Mouse (Mus musculus): ENCODE measurements around the gene Ubald1.

The Ubald1 gene

DNA sequence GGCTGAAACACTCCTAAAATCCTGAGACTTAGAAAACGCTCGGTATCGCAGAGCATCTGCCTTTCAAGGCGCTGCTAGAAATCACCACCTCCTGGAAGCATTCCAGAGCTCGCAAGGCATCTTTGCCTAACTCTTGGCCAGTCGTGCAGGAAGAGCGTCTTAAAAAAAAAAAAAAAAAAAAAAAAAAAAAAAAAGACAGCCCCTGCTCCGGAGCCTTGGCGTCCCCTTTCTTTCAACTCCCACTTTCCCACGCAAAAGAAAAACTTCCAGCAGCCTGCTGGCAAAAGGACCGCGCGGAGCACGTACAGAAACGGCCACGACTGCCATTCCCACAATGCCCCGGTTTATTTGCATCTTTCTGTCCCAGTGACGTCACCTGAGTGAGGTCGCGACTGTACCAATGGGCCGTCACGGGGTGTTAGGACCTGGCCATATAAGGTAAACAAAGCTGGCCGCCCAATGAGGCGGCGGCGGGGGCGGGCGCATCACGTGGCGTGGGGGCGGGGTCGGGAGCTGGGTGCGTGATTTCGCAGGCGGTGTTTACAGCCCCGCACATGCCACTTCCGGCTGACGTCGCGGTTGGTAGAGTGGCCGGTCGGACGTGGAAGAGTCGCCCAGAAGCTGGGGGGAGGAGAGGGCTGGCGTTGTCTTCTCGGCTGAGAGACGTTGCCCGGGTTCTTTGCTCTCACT, at the start of gene Ubald1:
Ubald1 (minus strand) TSS at position 180 of the 690 bp plus-strand sequence.
- peak; percentile 99 for DNase-seq

DNA sequence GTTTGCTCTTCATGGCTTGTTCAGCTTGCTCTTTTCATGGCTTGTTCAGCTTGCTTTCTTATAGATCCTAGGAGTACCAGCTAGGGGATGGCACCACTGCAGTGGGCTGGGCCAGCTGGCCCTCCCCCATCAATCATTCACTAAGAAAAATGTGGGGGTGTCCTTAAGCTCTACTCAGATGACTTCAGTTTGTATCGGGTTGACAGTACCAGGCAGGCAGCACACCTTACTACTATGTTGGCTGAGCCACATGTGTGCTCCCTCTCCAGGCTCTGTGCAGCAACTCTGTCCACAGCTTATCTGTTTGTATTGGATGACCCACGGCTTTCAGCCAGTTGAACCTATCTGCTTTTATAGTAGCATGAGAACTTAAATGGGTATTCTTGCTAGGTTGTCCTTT, 48.4 kb upstream of the Ubald1 start:
- no peak for DNase-seq

DNA sequence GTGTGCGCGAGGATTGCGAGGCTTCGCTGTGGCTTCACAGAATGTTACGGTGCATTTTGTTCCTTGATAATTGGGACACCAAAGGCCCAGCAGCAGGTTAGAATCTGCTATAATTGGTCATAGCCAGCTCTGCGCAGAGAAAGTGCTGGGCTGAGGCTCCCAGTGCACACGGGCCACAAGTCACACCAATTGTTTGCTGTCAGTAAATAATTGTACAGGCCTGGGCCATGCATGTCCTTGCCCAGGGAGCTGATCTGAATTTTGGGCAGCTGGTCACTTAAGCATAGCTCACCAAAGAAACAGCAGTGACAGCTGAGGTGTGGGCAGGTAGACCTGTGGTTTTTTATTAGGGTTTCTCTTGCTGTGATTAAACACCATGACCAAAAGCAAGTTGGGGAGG, 47.9 kb upstream of the Ubald1 start:
- no peak for DNase-seq

DNA sequence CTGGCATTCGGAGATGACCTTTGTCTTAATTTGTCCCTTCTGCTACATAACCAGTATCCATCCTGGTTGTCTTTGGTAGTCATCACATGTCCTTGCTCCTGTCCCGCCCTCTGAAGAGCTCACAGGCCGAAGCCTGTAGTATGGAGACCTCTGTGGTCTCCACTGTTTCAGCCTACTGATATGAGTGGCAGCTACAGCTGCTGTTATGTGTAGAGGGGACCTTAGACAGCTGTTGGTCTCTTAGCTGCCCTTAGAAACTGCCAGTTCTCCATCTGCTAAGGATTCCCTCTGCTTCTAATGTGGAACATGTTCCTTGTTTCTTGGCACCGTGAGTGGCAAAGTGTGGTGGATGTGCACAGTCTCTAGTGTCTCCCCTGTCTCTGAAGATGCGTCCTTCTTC, 43.9 kb upstream of the Ubald1 start:
- no peak for DNase-seq

DNA sequence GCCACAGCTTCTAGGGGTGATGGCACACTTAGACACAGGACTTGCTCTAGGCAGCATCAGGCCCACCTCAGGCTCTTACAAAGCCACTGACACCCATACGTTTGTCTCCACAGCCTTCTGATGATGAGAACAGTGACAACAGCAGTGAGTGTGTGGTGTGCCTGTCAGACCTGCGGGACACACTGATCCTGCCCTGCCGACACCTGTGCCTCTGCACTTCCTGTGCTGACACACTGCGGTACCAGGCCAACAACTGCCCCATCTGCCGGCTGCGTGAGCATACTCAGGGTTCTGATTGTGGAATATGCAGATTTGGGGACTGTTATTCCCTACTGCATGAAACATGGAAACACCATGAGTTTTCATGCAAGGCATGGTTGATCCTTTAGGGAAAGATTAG, 42.4 kb upstream of the Ubald1 start:
- DNase-seq: no peak

- DNase-seq: no peak
These were observed 40.4 kb upstream of the Ubald1 start for GRCm38 (mm10) chr16:4920556-4920955.

DNA sequence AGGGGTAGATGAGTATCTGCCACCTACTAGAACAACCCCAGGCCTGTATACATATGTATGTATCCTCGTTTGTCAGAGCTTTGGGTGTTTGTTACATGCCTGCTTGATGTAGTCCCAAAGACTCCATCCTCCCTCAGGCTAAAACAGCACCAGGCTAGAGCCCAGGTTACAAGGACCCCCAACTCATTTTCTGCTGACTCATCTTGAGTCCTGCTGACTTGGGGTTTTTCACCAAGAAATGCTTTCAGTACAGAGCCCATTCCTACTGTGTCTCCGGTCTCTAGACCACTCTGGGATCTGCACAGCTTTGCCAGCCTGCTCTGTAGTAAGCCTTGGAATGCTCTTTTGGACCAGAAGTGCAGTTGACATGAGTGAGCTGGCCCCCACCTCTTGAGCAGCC, 36.5 kb upstream of the Ubald1 start:
- no peak for DNase-seq

- DNase-seq: no peak
These were observed 35.8 kb upstream of the Ubald1 start for GRCm38 (mm10) chr16:4915931-4916330.

DNA sequence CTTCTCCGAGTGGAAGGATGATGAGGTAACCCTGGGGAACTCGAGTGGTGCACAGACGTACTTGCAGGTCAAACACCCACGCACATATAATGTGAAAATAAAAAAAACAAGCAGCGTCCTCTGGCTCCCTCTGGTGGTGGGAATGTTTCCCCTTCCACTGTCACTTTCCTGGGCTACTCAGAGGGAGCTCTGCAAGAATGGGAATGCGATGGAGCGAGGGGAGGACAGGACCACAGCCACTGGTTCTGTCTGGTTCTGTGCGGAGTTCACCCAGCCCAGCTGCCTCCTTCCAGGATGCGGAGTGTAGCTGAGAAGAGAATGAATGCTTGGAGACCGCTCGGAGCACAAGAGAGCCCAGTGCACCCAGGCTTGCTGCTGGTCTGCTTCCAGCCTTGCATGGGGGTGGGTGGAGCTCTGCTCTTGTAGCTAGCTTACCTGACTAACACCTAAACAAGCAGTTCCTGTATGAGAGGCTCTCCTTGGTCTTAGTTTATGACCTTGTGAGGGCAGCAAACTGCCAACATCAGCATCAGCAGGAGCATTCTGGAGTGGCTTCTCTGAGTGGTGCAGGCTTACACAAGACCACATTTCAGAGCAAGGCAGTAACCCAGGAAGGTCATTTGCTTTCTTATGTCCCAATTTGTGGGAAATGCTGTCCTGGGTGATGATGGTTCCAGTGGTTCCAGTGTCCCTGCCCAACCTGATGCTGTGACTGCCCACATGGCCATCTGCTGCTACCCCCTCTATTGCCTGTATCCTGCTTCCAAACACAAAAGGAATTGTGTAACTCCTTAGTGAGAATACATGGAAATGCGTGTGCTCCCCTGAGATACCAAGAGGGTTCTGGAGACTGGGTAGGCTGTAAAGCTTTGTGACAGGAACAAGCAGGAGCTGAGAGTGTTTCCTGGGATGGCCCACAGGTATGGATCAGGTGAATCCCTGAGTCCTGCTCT, 33.9 kb upstream of the Ubald1 start:
- peak; percentile 84 for DNase-seq

DNA sequence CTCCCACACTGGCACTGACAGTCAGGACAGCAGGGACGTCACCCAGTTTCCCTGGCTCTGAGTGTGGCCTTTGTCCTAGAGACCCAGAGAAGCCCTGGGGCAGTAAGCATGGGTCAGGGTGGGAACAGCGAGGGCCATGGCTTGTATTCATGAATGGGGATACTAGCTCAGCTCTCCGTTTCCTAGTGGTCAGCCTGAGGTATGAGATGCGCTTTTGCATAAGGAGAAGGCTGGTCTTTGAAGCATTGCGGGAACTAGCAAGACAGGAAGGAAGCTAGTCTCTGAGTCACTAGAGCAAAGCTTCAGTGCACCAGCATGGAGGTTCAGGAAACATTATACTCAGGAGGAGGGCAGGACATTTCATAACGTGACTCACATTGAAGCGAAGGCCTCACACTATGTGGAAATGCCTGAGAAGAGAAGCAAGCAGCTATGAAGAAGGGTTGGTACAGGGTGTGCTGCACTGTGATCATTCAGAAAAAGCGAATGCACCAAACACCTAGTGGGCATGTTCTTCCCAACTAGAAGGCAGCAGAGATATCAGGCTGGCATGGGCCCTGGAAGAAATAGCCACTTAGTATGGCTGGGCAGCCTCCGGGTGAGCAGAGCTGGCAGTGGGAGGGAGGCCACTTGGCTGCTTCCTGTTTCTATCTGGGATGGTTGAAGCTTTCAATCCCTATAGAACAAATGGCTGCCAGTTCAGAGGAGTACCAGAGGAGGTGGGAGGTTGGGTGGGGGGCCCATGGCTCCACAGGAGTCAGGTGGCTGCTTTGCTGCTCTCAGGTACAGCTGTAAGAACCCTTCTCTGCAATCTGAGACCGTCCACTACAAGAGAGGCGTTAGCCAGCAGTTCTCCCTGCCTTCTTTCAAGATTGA, 33.0 kb upstream of the Ubald1 start:
- DNase-seq: no peak

DNA sequence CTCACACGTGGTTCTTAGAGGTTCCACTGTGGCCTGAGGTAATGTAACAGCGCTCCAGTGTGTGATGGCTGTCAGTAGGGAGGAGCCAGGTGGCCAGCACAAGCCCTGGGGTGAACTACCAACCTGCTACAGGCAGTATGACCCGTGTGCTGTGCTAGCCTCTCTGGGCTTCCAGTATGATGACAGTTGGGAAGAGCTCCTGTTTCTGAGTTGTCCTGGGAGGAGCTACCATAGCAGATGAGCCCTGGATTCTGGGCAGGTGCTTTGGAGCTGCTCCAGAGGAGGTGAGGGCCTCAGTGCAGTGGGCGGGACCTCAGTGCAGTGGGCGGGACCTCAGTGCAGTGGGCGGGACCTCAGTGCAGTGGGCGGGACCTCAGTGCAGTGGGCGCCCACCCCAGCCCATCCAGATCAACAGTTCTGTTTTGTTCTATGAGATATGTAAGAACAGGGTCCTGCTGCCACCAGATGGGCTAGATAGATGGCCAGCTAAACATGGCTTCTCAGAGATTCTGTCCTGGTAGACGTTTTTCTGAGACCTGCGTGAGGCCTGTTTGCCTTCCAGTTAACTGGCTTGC, 32.0 kb upstream of the Ubald1 start:
- no peak for DNase-seq

DNA sequence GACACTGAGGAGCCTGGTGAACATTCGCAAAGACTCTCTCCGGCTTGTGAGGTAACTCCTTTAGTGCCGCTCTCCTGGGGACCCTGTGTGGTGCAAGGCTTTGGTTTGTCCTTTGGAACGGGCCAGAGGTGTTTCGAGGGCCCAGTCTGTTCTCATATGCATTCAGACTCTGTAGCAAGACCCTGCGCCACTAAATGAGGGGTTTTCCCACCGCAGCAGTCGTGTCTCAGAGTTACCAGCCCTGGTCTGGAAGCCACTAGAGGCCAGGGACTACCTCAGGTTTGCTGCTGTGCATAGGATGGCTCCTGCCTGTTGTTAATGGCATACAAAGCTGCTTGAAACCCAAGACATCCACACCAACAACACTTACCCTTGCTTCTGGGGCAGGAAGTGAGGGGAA, 30.6 kb upstream of the Ubald1 start:
- no peak for DNase-seq

DNA sequence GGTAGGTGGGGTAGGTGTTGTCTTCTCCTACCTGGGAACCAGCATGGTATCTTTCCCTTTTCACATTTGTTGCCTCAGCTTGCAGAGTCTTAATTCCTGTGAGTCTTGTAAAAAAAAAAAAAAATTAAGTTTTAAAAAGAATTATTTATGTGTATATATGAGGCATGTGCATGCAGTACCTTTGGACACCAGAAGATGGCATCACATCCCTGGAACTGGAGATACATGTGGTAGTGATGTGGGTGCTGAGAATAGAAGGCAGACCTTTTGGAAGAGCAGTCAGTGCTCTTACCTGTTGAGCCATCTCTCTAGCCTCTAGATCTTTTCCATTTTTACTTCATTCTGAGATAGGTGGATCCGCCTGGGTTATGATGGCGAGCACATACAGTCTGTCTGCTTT, 29.6 kb upstream of the Ubald1 start:
- DNase-seq: no peak

DNA sequence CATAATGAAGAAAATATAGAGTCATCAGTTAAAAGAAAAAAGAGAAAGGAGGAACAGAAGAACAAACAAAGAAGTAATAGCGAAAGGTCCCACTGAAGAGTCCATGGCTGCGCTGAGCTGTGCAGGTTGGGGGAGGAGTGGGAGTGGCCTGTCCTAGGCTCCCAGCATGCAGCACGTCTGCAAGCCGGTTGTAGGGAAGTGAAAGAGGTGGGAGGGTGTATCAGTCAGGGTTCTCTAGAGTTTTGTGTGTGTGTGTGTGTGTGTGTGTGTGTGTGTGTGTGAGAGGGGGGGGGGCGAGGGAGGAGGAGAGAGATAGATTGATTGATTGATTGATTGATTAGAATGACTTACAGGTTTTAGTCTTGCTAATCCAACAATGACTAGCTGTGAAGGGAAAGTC, 27.9 kb upstream of the Ubald1 start:
- DNase-seq: no peak

DNA sequence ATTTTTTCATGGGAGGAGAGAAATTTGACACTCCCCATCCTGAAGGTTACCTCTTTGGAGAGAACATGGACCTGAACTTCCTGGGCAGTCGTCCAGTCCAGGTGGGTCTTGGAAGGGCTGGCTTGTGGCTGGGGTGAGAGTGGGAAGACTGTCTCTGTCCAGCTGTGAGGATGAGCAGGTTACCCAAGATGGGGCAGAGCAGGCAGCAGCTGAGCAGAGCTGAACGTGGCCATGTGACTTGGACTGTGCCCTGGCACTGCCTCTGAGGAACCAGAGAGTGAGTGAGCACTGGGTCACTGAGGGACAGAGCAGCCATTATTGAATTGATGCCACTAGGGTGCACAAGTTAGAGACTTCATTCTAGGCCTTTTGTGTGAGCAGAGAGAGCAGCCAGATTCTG, 27.3 kb upstream of the Ubald1 start:
- DNase-seq: no peak

GRCm38 (mm10) chr16:4906559-4906958, 26.4 kb upstream of the Ubald1 start:
- DNase-seq: no peak

DNA sequence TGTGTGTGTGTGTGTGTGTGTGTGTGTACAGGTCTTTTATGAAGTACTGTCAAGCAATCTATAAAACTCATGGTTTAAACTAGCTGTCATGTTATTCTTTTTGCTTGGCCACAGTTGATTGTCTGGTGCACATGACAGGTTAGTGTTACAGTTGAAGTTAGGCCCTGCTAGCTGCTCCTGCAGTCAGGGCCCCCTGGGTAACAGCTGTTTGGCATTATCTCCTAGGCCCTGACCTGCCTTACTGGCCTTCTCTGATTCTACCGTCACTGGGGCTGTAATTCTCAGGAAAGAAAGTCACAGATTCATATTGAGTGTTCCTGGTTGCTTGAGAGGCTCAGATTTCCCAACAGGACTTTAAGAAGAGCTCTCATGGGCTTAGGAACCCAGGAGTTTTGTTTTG, 25.5 kb upstream of the Ubald1 start:
- DNase-seq: no peak

DNA sequence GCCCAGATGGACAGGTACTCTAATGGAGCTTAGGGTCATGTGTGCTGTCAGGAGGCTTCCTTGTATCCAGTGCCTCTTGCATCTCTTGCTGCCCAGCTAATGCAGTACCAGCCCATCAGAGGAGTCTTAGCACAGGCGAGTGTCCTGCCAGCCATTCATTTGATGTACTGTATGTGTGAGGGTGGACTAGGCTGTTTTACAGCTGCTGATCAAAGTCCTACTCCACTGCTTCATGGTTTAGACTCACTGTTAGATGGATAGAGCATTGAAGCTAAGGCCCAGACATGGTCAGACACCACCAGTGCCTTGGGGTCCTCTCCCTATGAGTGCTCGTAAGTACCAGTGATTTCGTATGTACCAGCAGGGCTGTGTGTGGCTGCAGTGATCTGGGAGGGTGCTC, 24.8 kb upstream of the Ubald1 start:
- DNase-seq: no peak

DNA sequence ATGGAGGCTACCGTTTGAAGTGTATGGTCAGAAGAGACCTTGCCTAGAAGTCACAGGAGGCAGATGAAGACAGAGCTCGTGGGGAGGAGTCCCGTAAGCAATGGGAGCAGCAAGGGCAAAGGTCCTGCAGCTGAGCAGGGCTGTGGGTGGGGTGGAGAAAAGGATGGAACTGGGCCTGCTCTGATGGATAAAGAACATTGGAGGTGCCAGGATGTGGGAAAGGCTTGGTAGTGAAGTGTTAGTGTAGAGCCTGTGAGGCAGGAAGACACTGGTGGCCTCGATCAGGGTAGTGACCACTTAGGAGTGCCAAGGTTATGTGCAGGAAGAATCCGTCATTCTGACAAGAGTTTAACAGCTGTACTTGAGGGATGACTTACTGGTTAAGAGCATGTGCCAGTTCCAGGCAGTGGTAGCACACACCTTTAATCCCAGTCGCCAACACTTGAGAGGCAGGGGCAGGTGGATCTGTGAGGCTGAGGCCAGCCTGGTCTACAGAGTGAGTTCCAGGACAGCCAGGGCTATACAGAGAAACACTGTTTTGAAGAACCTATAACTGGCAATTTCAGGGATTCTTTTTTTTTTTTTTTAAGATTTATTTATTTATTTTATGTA, 23.5 kb upstream of the Ubald1 start:
- no peak for DNase-seq

DNA sequence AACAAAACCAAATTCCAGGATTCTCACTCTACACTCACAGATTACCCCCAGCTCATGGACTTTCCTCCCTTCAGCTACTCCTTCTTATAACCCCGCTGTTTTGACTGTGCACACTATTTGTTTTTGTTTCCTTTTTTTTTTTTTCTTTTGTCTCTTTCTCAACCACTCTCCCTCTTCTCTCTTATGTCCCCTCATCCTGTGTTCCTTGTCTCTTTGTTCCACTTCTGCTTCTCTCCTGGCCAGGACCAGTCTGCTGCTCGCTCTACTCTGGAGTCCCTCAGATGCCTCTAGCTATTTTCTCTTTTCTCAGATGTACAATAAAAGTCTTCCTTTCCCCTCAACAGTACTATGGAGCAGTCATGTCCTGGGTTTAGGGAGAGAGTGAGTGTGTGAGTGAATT, 22.3 kb upstream of the Ubald1 start:
- DNase-seq: no peak

GRCm38 (mm10) chr16:4901167-4901566, 21.1 kb upstream of the Ubald1 start:
- no peak for DNase-seq

- DNase-seq: no peak
These were observed 19.6 kb upstream of the Ubald1 start for GRCm38 (mm10) chr16:4899711-4900110.

DNA sequence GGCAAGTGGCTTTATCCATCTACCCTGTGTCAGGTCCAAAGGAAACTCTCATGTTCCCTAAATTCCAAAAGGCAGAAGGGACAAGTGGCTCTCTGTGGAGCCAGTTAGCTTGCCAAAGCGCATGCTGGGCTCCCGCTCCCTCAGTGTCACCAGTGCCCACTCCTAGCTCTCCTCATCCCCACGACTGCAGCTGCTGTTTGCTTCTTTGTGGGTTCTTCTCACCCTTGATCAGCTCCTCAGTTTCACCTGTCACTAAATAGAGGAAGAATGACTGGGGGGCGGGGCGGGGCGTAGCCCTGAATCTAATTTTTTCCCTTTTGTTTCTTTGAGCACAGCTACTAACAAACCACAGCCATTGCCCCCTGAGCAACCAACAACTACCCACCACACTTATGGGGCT, 18.8 kb upstream of the Ubald1 start:
- DNase-seq: no peak
